Mouse (Mus musculus) hindbrain, embryonic 11.5 days (tissue): ENCODE measurements around the gene Gm8890. TPM values are rescaled to one million over a fixed set of nuclear protein-coding genes. Genes with fewer than 3 reads are reported as not detected.
"Not testable (repeated sequence)": the region's sequence is repeated elsewhere in the genome, so short reads cannot be mapped to it uniquely, and the experiment has no call there.

Experiments used
- ATAC-seq: fragments of 200-750 bp; cut with Nextera tagmentation; 2 replicates; pipeline ENCODE4 v1.8.0; 2017; ENCODE audit warnings: mild to moderate bottlenecking, moderate TSS enrichment, moderate library complexity; ENCODE audit not compliant: low FRiP score
- DNase-seq: peaks from one replicate; pipeline ENCODE4 v3.0.0-alpha.2; 2015; ENCODE audit warnings: low spot score
- H3K27ac ChIP-seq: fragments of 300-500 bp; sonication (generic); 2 replicates; pipeline ENCODE4 v1.5.1; 2014; ENCODE audit warnings: mild to moderate bottlenecking, low read depth, low read length
- H3K27me3 ChIP-seq: fragments of 300-500 bp; sonication (generic); 2 replicates; pipeline ENCODE4 v1.6.1; 2014; ENCODE audit warnings: mild to moderate bottlenecking, low read length, moderate library complexity, mixed read lengths; ENCODE audit not compliant: control insufficient read depth, insufficient read depth
- H3K36me3 ChIP-seq: fragments of 300-500 bp; sonication (generic); 2 replicates; pipeline ENCODE4 v1.6.1; 2014; ENCODE audit warnings: mild to moderate bottlenecking, low read length, moderate library complexity, mixed read lengths; ENCODE audit not compliant: control insufficient read depth, insufficient read depth
- H3K4me1 ChIP-seq: fragments of 300-500 bp; sonication (generic); replicated peaks from 2 replicates; pipeline ENCODE4 v1.6.1; 2014; ENCODE audit warnings: low read length, mixed read lengths; ENCODE audit not compliant: control insufficient read depth, insufficient read depth
- H3K4me2 ChIP-seq: fragments of 300-500 bp; sonication (generic); replicated peaks from 2 replicates; pipeline ENCODE4 v1.6.1; 2014; ENCODE audit warnings: mild to moderate bottlenecking, low read depth, low read length
- H3K4me3 ChIP-seq: fragments of 300-500 bp; sonication (generic); 2 replicates; pipeline ENCODE4 v1.5.1; 2014; ENCODE audit warnings: low read depth, low read length
- H3K9ac ChIP-seq: fragments of 300-500 bp; sonication (generic); 2 replicates; pipeline ENCODE4 v1.6.1; 2014; ENCODE audit warnings: low read depth, low read length
- H3K9me3 ChIP-seq: fragments of 300-500 bp; sonication (generic); 2 replicates; pipeline ENCODE4 v1.6.1; 2016; ENCODE audit warnings: low read length; ENCODE audit not compliant: control insufficient read depth
- WGBS: fragments of 180-500 bp; shearing (Covaris S2); extraction: QIAGEN DNeasy Blood & Tissue Kit; methylation state at CpG from one replicate; pipeline ENCODE4 v1.1.7; 2014; 5-methylcytosine and 5-hydroxymethylcytosine counted together
- polyA plus RNA-seq: library from polyadenylated mRNA; unstranded; fragments of >200 nt; fragmentation: Nextera tagmentation; extraction: Ambion mirVana; gene quantifications from 2 replicates; pipeline ENCODE4 v1.2.1, GENCODE M21; 2014

Gene Gm8890
- not detected in 2 replicates for polyA plus RNA-seq

GRCm38 (mm10) chr5:11255733-11256132 lies at the start of gene Gm8890:
Gm8890 (plus strand) TSS chr5:11256033.
- not testable (repeated sequence) for H3K27me3 ChIP-seq, H3K4me1 ChIP-seq, H3K4me2 ChIP-seq, H3K27ac ChIP-seq, DNase-seq, ATAC-seq, H3K36me3 ChIP-seq, H3K4me3 ChIP-seq, H3K9me3 ChIP-seq, H3K9ac ChIP-seq
- WGBS, result no CpG with 5 or more reads among the region's 2 CpGs

- DNase-seq, H3K27ac ChIP-seq, H3K4me1 ChIP-seq, ATAC-seq, H3K4me2 ChIP-seq, H3K9ac ChIP-seq, H3K36me3 ChIP-seq, H3K4me3 ChIP-seq, H3K27me3 ChIP-seq, H3K9me3 ChIP-seq: not testable (repeated sequence)
- WGBS, result 63% methylated on average over 1 of the region's 1 CpGs
Measured at GRCm38 (mm10) chr5:11256221-11256620, 388 bp downstream of the Gm8890 start.

Other genes starting within 250 kb of the Gm8890 start
- gene Gm8879, start 128.4 kb upstream of the Gm8890 start, polyA plus RNA-seq, result not detected in 2 replicates
- gene Gm5861, start 73.0 kb upstream of the Gm8890 start, polyA plus RNA-seq, result not detected in 2 replicates
- not detected in 2 replicates for gene Speer1, start 85.5 kb downstream of the Gm8890 start, polyA plus RNA-seq
- gene Gm8897, start 160.4 kb downstream of the Gm8890 start, polyA plus RNA-seq, result not detected in 2 replicates
- gene Gm8906, start 246.7 kb downstream of the Gm8890 start, polyA plus RNA-seq, result not detected in 2 replicates